Mouse (Mus musculus): ENCODE measurements around the gene Hnrnpd.

The Hnrnpd gene

DNA sequence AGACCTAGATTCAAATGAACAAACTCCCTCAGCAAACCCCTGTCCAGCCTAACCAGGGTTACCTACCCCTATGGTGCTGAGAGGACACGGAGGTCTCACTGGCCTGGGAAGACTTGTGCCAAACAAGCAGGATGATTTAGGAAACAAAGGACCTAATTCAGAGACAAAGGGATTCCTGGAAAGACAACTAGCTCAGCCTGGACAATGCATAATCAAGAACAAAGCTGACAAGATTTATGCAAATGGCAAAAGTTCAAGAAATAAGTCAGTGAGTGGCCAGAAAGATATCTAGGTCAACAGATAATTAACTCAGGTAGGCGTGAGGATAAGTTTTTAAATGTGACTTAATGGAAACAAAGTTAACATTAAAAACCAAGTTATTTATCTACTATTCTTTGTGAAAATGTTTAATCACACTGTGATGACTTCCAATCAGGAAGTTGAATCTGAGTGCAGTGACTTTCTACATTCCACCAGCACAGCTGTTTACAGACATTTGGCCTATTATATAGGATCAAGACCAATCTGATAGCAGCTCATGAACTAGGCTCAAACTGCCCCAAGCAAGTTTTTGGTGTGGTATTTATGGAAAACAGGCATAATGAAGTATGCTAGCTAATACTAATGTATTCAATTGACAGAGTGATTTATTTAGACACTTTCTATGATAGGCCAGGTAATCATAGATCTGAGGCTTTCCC is 19.4 kb downstream of the Hnrnpd start:
- DNase-seq (ENCODE audit: low spot score in 2 of 2) = no peak

DNA sequence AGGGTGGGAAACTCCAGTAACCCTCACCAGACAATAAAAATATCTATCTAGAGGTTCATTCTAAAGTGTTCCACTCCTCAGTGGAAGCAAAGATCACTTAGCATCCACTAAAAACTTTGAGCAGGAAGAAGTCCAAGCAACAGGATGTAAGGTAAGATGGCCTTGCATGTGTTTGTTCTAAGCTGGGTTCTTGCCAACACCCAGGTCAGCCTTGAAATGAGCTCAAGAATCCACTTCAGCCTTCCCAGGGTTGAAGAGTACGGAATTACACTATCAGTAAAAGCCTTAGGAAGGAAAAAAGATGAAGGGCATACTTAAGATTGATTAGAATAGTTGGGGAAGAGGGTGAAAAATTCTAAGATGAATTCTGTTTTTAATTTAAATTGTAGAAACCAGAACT is 20.1 kb downstream of the Hnrnpd start:
- DNase-seq (ENCODE audit: low spot score in 2 of 2) = no peak

DNA sequence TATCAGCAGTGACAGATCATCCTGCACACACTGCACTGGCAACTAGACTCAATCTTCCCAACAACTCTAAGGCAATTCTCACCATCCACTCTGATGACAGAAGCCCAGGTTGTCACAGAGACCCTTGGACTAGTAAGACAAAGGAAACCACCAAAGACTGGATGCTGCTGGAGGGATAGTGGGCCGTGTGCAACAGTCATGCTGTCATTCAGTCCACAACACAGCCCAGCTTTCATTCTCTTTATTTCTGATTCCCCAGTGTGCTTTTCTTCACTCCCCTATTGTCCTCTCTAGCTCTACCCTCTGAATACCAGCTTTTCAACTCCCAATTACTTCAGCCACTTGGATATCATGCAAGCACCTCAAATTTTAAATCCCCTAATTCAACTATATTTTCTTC is 24.9 kb downstream of the Hnrnpd start:
- no peak for DNase-seq (ENCODE audit: low spot score in 2 of 2)

DNA sequence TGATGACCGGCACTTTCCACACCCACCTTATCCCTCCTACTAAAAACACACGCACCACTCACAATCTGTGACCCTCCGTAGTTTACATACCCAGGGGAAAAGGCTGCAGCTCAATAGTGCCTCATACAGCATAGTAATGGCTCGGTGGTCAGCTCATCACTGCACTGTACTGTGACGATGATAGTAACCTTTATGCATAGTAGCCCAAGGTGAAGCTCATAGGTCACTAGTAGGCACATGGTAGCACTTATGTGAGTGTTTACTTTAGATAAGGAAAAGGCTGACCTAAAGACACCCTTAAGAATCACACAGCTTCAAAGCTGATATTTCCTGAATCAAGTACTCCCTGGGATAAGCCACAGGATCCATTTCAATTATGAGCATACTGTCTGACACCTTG is 26.2 kb downstream of the Hnrnpd start:
- no peak for DNase-seq (ENCODE audit: low spot score in 2 of 2)

DNA sequence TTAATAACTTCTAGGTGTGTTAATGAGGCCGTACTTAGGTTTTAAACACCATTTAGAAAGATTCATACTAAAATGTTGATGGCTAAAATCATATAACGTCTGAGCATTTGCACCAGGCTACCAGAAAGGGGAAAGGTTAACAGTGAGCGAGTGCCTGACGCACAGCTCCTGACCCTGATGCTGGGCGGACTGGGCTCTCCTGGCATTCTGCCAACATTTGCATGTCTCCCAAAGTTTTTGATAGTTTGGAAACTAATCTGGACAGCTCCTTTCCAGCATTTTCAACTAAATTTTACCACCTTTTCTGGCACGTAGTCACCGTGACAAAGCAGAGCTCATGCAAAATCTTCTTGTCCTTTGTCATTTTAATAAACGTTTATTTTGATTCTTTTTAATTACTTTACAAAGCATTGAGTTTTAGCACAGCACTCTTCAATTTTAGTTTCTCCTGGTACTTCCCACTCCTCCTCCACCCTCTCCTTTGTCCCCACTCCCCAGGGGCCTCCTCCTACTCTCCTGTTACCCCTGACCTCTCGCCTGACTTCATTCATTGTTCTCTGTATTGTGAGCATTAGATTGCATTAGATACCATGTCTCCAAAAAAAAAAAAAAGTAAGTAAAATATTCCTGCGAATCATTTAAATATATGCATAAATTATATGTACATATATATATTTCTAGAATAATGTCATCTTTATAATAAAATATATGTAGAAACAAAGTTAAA is 36.8 kb downstream of the Hnrnpd start:
- DNase-seq (ENCODE audit: low spot score in 2 of 2) = no peak

DNA sequence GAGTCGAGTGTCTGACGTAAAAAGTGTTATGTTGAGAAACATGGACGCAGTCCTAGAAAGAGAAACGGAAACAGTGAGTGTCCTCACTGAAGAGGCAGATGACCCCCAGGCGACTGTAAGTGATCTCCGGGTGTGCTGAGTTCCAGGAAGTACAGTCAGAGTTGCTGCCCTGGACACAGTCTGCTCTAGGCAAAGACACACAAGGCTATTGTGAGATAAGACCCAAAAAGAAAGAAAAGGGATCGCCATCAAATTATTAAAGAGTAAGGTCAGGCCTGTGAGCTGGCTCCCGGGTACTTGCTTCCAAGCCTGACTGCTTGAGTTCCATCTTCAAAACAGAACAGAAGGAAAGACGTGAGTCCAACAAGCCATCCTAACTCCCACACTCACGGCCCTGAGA is 37.5 kb downstream of the Hnrnpd start:
- DNase-seq (ENCODE audit: low spot score in 2 of 2) = no peak

DNA sequence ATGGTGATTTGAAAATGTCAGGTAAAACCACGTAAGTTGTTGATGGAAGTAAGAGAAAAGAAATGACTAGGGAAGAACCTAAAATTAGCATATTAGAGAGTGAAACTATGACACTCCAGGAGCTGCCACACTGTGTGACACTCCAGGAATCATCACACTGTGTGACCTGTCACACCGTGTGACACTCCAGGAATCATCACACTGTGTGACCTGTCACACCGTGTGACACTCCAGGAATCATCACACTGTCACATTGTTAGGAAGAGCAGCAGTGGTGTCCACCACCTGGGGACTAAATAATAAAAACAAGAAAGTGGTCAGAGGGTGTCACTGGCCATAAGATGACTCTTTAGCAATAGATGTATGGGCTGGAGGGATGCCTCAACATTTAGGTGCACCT is 39.3 kb downstream of the Hnrnpd start:
- DNase-seq (ENCODE audit: low spot score in 2 of 2) = no peak

DNA sequence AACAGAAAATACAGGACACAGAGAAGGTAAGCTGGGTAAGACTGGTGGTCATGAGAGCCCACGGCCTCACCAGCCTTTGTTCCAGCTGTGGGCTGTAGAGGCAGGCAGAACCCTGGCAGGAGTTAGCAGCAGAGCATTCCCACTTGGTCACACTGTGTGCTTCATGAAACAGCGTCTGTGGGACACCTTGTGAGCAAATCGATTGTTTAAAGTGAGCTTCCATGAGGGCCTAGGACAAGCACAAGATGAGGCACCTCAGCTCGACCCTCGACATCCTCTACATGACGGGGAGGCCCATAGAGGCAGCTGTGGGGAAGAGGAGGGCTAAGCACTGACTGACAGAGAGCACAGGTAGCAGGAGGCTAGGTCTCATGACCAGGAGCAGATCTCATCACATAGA is 46.8 kb downstream of the Hnrnpd start:
- DNase-seq (ENCODE audit: low spot score in 2 of 2) = no peak

DNA sequence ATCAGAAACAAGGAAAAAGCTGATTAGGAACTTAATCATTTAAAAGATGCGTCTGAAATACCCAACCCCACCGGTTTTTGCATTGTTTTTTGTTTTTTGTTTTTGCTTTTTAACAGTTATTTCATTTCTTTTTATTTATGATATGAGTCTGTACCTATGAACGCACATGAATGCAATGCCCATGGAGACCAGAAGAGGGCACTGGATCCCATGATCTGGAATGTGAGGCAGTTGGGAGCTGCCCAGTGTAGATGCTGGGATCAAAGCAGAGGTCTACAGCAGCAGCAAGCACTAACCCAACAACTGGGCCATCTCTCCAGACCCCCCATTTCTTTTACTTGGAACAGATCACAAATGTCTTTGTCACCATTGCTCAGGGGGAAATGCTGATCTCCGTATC is 50.8 kb downstream of the Hnrnpd start:
- DNase-seq (ENCODE audit: low spot score in 2 of 2) = peak; percentile 33 to 37

DNA sequence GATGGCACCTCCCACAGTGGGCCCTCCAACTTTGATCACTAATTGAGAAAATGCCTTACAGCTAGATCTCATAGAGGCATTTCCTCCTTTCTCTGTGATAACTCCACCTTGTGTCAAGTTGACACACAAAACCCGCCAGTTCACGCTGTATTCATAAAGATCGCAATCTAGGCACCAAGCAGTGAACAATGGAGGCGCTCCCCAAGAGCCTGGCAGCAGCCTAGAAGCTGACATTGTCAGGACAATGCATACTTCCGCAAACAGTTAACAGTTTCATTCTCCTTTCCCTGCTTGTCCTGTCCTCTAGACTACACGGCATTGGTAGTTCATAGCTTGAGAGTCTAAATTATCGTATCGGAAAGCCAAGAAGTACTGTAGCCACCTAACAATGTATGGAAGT is 56.7 kb downstream of the Hnrnpd start:
- no peak for DNase-seq (ENCODE audit: low spot score in 2 of 2)

DNA sequence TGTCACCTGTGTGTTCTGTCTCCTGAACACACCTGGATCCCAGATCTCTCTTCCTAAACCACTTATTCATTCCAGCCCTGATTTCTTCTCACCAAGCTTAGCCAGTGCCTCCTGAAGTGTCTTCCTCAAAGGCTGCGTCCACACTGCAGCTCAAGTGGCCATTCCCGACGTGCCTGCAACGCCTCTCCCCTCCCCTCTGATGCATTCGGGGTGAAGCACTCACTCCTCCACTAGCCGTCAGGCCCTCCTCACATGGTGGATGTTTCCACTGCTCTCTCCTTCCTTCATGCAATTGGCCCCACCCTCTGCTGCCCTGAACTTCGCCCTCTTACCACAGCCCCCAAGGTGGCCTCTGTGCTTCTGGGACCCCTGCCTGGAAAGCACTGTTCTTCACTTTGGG is 63.2 kb downstream of the Hnrnpd start:
- no peak for DNase-seq (ENCODE audit: low spot score in 2 of 2)

DNA sequence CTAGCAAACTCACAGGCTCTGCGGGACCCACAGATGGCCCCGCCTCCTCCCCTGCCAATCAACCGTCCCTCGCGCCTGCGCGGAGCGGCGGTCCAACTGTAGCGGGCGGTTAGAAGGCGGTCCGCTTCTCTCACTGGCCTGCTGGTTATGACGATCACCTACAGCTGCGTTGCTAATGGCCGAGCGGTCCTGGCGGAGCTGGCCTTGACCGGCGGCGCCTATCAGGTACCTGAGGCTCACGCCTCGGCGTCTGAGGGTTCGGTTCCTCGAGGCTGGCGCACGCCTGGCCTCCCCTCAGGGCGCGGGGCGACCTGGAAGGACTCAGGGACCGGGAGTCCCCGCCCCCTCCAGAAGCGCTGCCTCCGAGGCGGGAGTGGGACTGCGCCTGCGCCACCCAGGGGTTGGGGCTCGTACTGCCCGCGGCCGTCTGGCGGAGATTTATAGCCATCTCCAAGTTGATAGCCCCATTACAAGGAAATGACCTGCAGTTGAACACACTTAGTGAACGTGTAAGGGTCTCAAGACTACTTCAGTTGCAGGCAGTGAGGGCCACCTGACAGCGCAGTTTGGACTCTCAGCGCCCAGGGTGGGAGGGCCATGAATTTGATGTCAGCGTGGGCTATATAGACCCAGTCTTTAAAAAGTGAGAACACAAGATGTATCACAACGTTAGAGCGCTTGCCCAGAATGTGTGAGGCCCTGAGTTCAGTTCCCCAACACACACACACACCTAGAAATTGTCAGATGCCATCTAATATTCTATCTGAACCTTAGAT is 72.4 kb downstream of the Hnrnpd start, which contains the start of gene Vamp9:
TSS of gene Vamp9 (plus strand) at position 74 of the 776 bp plus-strand sequence.
- DNase-seq (ENCODE audit: low spot score in 2 of 2) = peak; percentile 94
